Mouse (Mus musculus): ENCODE data around the gene Dnajc21. TPM values are rescaled to one million over a fixed set of nuclear protein-coding genes. Genes with fewer than 3 reads are reported as not detected.

The Dnajc21 gene
- polyA plus RNA-seq, 1 experiment from 2014 or later: 7.4 TPM

- WGBS: 68% methylated on average over 12 of the region's 12 CpGs
- H3K4me3 ChIP-seq (replicated peaks; ENCODE audit: low read length): no peak overlapping the region
- no peak for ATAC-seq (ENCODE audit: insufficient read depth, low FRiP score)
- H3K9me3 ChIP-seq (replicated peaks; ENCODE audit: control insufficient read depth, low read length): no peaks in the 10 kb centered on the region
- H3K9ac ChIP-seq (ENCODE audit: low read length): no peak overlapping the region
- H3K27ac ChIP-seq (ENCODE audit: low read length): no peak overlapping the region
- no peaks in the 10 kb centered on the region for H3K4me1 ChIP-seq (ENCODE audit: control insufficient read depth, insufficient read depth, low read length)
- peaks cover 9% of the 10 kb centered on the region for H3K36me3 ChIP-seq (ENCODE audit: control insufficient read depth, insufficient read depth, low read length)
- H3K4me2 ChIP-seq (ENCODE audit: low read depth, low read length): no peak overlapping the region
- no peaks in the 10 kb centered on the region for H3K27me3 ChIP-seq (ENCODE audit: control insufficient read depth, insufficient read depth, low read length)
These were observed 9.3 kb downstream of the Dnajc21 start for GRCm38 (mm10) chr15:10460986-10461385.

DNA sequence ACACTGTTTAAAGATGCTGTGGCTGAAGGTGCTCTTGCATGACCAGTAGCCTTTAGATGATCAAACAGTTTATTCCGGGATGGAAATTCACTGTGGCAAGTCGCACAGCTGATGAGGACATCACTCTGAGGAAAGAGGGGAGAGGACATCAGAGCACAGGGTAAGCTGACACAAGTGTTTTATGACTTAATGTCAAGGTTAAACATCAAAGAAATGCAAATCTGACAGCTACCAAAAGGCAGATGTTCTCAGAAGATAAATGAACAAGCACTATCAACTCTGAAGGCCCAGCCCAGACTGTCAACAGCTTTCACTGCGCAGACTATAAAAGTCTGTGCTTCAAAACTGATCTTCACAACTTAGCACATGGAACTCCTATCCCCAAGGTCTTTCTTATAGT lies 23.2 kb downstream of the Dnajc21 start:
- no peaks in the 10 kb centered on the region; the same call in 1 of the 2 replicates for H3K36me3 ChIP-seq (ENCODE audit: control insufficient read depth, insufficient read depth, low read length)
- 81% methylated on average over 3 of the region's 3 CpGs for WGBS
- H3K9me3 ChIP-seq (replicated peaks; ENCODE audit: control insufficient read depth, low read length): no peaks in the 10 kb centered on the region
- ATAC-seq (ENCODE audit: insufficient read depth, low FRiP score): no peak
- H3K9ac ChIP-seq (ENCODE audit: low read length): no peak overlapping the region
- H3K27ac ChIP-seq (ENCODE audit: low read length): no peak overlapping the region
- no peak overlapping the region for H3K4me2 ChIP-seq (ENCODE audit: low read depth, low read length)
- no peak overlapping the region for H3K4me3 ChIP-seq (replicated peaks; ENCODE audit: low read length)
- no peaks in the 10 kb centered on the region for H3K27me3 ChIP-seq (ENCODE audit: control insufficient read depth, insufficient read depth, low read length)
- H3K4me1 ChIP-seq (ENCODE audit: control insufficient read depth, insufficient read depth, low read length): no peaks in the 10 kb centered on the region

- H3K4me1 ChIP-seq (ENCODE audit: control insufficient read depth, insufficient read depth, low read length): no peaks in the 10 kb centered on the region
- no peak overlapping the region for H3K4me2 ChIP-seq (ENCODE audit: low read depth, low read length)
- H3K9ac ChIP-seq (ENCODE audit: low read length): no peak overlapping the region
- ATAC-seq (ENCODE audit: insufficient read depth, low FRiP score): no peak
- H3K27ac ChIP-seq (ENCODE audit: low read length): no peak overlapping the region
- H3K36me3 ChIP-seq (ENCODE audit: control insufficient read depth, insufficient read depth, low read length): no peaks in the 10 kb centered on the region; the same call in 1 of the 2 replicates
- WGBS: 79% methylated on average over 1 of the region's 1 CpGs
- H3K4me3 ChIP-seq (replicated peaks; ENCODE audit: low read length): no peak overlapping the region
- no peaks in the 10 kb centered on the region for H3K27me3 ChIP-seq (ENCODE audit: control insufficient read depth, insufficient read depth, low read length)
- H3K9me3 ChIP-seq (replicated peaks; ENCODE audit: control insufficient read depth, low read length): no peaks in the 10 kb centered on the region
These were observed 28.0 kb downstream of the Dnajc21 start for GRCm38 (mm10) chr15:10442275-10442674.

DNA sequence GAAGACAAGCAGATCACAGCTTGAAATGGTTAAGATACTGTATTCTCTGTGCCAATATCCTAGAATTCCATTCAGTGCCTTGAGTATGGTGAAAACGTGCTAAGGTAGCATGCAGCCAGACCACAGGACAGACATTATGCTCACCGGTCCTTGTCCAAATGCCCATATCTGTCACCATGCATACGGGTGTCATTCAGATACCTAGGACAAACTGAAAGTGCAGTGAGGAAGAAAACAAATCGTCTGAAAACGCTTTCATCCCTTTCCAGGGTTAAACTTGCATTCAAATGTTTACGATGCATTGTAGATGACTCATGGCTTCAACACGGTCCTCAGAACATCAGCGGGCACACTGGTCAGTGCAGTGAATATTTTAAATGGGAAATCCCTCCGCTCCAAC lies 28.8 kb downstream of the Dnajc21 start:
- WGBS: 81% methylated on average over 9 of the region's 9 CpGs

DNA sequence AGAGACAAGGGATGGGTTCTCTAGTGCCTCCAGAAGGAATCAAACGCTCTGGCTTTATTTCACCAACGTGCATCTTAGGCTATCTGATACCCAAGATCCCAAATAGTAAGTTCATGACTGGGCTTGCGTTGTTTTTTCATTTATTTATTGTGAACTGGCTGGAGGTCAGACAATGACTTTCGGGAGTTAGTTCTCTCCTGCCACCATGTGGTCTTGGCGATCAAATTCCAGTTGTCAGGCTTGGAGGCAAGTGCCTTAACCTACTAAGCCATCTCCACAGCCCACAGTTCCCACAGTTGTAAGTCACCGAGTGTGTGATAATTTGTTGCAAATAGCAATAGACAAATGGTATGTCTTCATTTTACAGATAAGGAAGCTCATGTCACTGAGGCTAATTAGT lies 30.4 kb downstream of the Dnajc21 start:
- Histone ChIP-seq H3K4me2 (ENCODE audit: low read depth, low read length) (no peak overlapping the region), H3K27me3 (ENCODE audit: control insufficient read depth, insufficient read depth, low read length) (no peaks in the 10 kb centered on the region), H3K9me3 (replicated peaks; ENCODE audit: control insufficient read depth, low read length) (no peaks in the 10 kb centered on the region), H3K36me3 (ENCODE audit: control insufficient read depth, insufficient read depth, low read length) (no peaks in the 10 kb centered on the region), H3K4me3 (replicated peaks; ENCODE audit: low read length) (no peak overlapping the region), H3K27ac (ENCODE audit: low read length) (no peak overlapping the region), H3K9ac (ENCODE audit: low read length) (no peak overlapping the region), H3K4me1 (ENCODE audit: control insufficient read depth, insufficient read depth, low read length) (no peaks in the 10 kb centered on the region)
- ATAC-seq (ENCODE audit: insufficient read depth, low FRiP score): no peak
- WGBS: 75% methylated on average over 6 of the region's 6 CpGs

More for the DNA sequence above, 28.8 kb downstream of the Dnajc21 start:
- H3K36me3 ChIP-seq (ENCODE audit: control insufficient read depth, insufficient read depth, low read length): no peaks in the 10 kb centered on the region; the same call in 1 of the 2 replicates
- H3K27me3 ChIP-seq (ENCODE audit: control insufficient read depth, insufficient read depth, low read length): no peaks in the 10 kb centered on the region
- no peak overlapping the region for H3K9ac ChIP-seq (ENCODE audit: low read length)
- H3K4me2 ChIP-seq (ENCODE audit: low read depth, low read length): no peak overlapping the region
- H3K4me3 ChIP-seq (replicated peaks; ENCODE audit: low read length): no peak overlapping the region
- H3K27ac ChIP-seq (ENCODE audit: low read length): no peak overlapping the region
- H3K9me3 ChIP-seq (replicated peaks; ENCODE audit: control insufficient read depth, low read length): no peaks in the 10 kb centered on the region
- H3K4me1 ChIP-seq (ENCODE audit: control insufficient read depth, insufficient read depth, low read length): no peaks in the 10 kb centered on the region
- no peak for ATAC-seq (ENCODE audit: insufficient read depth, low FRiP score)

- WGBS: 78% methylated on average over 1 of the region's 1 CpGs
- Histone ChIP-seq H3K9ac (ENCODE audit: low read length) (no peak overlapping the region), H3K9me3 (replicated peaks; ENCODE audit: control insufficient read depth, low read length) (no peaks in the 10 kb centered on the region), H3K4me2 (ENCODE audit: low read depth, low read length) (no peak overlapping the region), H3K4me3 (replicated peaks; ENCODE audit: low read length) (no peak overlapping the region), H3K27me3 (ENCODE audit: control insufficient read depth, insufficient read depth, low read length) (no peaks in the 10 kb centered on the region), H3K36me3 (ENCODE audit: control insufficient read depth, insufficient read depth, low read length) (no peaks in the 10 kb centered on the region), H3K4me1 (ENCODE audit: control insufficient read depth, insufficient read depth, low read length) (no peaks in the 10 kb centered on the region), H3K27ac (ENCODE audit: low read length) (no peak overlapping the region)
- ATAC-seq (ENCODE audit: insufficient read depth, low FRiP score): no peak
These were observed 33.4 kb downstream of the Dnajc21 start for GRCm38 (mm10) chr15:10436893-10437292.

DNA sequence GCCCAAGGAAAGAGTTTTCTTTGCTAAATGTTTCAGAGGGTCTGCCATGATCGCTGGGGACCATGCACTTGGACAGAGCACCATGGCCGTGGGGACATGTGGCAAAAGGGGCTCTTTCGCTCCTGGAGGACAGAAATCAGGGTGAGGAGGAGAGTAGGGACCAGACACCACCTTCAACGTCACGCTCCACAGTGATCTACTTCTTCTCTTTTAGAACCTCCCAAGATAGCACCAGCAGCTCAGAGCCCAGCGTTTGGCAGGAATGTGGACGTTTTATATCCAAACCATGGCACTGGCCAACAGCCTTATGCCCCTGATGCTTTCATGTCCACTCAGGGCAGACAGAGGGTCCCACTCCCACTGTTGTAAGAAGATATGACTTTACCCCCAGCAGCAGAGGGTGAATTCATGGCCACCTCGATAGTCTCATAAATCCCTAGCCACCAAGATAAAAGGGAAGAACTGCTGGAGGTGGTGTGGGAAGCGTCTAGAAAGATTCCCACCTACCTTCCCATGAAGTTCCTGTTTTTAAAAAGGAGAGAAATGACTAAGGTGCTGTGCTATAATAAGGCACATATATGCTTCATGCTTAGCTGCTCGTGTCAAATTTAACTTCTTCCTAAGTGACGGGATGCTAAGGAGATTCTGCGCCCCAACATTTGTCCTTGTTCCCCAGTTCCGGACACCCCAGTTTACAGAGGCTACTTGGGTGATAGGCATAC lies 43.6 kb downstream of the Dnajc21 start:
- H3K4me1 ChIP-seq (ENCODE audit: control insufficient read depth, insufficient read depth, low read length): no peaks in the 10 kb centered on the region
- H3K4me2 ChIP-seq (ENCODE audit: low read depth, low read length): no peak overlapping the region
- H3K9ac ChIP-seq (ENCODE audit: low read length): no peak overlapping the region
- no peak overlapping the region for H3K4me3 ChIP-seq (replicated peaks; ENCODE audit: low read length)
- no peak overlapping the region for H3K27ac ChIP-seq (ENCODE audit: low read length)
- no peak for ATAC-seq (ENCODE audit: insufficient read depth, low FRiP score)
- 90% methylated on average over 13 of the region's 13 CpGs for WGBS
- H3K36me3 ChIP-seq (ENCODE audit: control insufficient read depth, insufficient read depth, low read length): no peaks in the 10 kb centered on the region
- no peaks in the 10 kb centered on the region for H3K27me3 ChIP-seq (ENCODE audit: control insufficient read depth, insufficient read depth, low read length)
- no peaks in the 10 kb centered on the region for H3K9me3 ChIP-seq (replicated peaks; ENCODE audit: control insufficient read depth, low read length)

DNA sequence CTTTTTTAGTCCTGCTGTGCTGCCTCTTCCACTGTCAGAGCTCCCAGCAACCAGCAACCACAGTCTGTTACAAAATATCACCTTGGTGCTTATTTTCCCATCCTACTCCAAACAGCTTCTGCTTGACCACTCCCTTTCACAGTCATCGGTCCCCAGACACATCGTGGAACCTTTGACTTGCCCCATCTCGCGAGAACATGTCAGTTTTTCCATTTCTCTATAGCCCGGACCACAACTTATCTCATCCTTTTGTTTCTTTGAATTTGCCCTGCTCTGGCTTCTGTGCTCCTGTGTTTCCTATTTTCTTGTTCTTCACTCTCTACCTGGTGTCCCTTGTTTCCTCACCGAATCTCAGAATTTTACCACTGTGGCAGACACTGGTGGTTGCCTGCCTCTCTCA lies 44.2 kb downstream of the Dnajc21 start:
- no peaks in the 10 kb centered on the region for H3K27me3 ChIP-seq (ENCODE audit: control insufficient read depth, insufficient read depth, low read length)
- H3K27ac ChIP-seq (ENCODE audit: low read length): no peak overlapping the region
- H3K4me3 ChIP-seq (replicated peaks; ENCODE audit: low read length): no peak overlapping the region
- no peaks in the 10 kb centered on the region for H3K36me3 ChIP-seq (ENCODE audit: control insufficient read depth, insufficient read depth, low read length)
- WGBS: 88% methylated on average over 6 of the region's 6 CpGs
- H3K9ac ChIP-seq (ENCODE audit: low read length): no peak overlapping the region
- H3K4me2 ChIP-seq (ENCODE audit: low read depth, low read length): no peak overlapping the region
- H3K9me3 ChIP-seq (replicated peaks; ENCODE audit: control insufficient read depth, low read length): no peaks in the 10 kb centered on the region
- ATAC-seq (ENCODE audit: insufficient read depth, low FRiP score): no peak
- no peaks in the 10 kb centered on the region for H3K4me1 ChIP-seq (ENCODE audit: control insufficient read depth, insufficient read depth, low read length)

DNA sequence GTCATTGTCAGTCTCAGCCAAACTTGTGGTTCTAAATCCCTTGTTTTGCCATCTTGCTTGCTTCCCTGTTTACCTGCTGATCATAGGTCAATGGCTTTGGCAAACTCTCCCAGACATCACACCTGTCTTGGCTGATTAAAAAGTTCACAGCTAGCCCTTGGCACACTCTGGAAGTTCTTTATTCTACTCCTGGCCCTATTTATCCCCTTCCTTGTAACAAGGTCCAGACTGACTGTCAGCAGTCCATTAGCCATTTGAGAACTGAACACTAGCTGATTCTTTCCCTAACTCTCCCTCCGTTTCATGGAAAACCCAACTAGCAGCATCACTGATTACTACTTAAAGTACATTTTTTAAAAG lies 48.6 kb downstream of the Dnajc21 start:
- no peak for ATAC-seq (ENCODE audit: insufficient read depth, low FRiP score)
- 65% methylated on average over 1 of the region's 1 CpGs for WGBS
- no peak overlapping the region for H3K27ac ChIP-seq (ENCODE audit: low read length)
- H3K4me2 ChIP-seq (ENCODE audit: low read depth, low read length): no peak overlapping the region
- H3K9me3 ChIP-seq (replicated peaks; ENCODE audit: control insufficient read depth, low read length): no peaks in the 10 kb centered on the region
- no peaks in the 10 kb centered on the region for H3K4me1 ChIP-seq (ENCODE audit: control insufficient read depth, insufficient read depth, low read length)
- no peak overlapping the region for H3K9ac ChIP-seq (ENCODE audit: low read length)
- no peaks in the 10 kb centered on the region for H3K36me3 ChIP-seq (ENCODE audit: control insufficient read depth, insufficient read depth, low read length)
- H3K4me3 ChIP-seq (replicated peaks; ENCODE audit: low read length): no peak overlapping the region
- H3K27me3 ChIP-seq (ENCODE audit: control insufficient read depth, insufficient read depth, low read length): no peaks in the 10 kb centered on the region
